Mouse (Mus musculus) duodenum, adult 2 months (tissue): ENCODE measurements around the gene Olfr1062. TPM values are rescaled to one million over a fixed set of nuclear protein-coding genes. Genes with fewer than 3 reads are reported as not detected.

Experiments
- polyA plus RNA-seq: library from polyadenylated mRNA; depleted of rRNA; stranded (reverse); fragments of >200 nt; gene quantifications from 2 replicates; pipeline ENCODE4 v1.2.3, GENCODE M21; 2012; ENCODE audit warnings: low replicate concordance; rRNA removed

The Olfr1062 gene
- polyA plus RNA-seq: not detected in 2 replicates

DNA sequence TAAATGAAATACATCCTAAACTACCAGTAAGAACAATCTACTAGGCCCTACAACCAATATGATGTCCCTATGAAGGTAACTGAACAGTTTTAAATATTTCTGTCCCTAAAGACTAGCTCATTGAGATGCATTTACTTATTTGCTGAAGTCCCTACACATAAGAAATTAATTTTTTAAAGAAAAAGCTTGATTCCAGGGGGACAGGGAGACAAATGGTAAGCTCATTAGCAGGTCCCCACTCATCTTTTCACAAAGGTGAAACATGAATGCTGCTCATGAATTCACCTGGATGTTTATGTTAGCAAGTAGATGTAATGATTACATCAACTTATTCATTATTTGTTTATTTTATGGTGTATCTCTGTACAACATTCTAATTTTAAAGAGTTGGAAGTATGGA, at the start of gene Olfr1062:
TSS of gene Olfr1062 (minus strand) at position 101 of the 400 bp plus-strand sequence.

DNA sequence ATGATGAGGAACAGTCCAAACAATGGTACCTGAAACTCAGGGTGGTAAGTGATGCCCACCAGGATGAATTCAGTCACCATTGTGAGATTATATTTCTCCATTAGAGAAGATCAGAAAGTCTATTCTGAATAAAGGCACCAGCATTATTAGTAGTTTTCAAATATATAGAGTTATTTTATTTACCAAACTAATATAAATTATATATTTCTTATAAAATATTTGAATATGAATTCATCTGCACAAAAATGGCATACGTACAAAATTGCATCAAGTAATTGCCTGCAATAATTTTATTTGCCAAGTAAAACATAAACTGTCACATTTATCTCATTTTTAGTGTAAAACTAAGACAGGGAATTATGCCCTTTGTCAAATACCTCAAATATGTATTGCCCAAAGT, 29.6 kb upstream of the Olfr1062 start, which contains the start of gene Olfr1066:
TSS of gene Olfr1066 (minus strand) at position 101 of the 400 bp plus-strand sequence.

DNA sequence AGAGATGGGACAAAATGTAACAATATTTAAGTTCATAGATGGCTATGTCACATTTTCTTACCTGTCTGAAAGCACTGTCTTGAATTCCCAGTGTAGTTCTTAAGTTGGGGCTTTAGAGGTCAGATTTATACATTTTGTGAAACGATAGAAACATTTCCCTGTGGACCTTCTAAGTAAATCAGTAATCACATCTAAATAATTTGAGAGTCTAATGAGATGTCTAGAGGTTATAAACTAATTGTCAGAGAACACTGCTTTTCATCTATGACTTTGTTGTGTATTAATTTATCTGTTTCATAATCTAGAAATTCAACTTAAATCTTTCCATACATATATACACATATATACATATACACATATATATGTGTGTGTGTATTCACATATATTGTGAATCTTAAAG, 23.9 kb upstream of the Olfr1062 start, which contains the start of gene Olfr1065:
TSS of gene Olfr1065 (minus strand) at position 101 of the 400 bp plus-strand sequence.

DNA sequence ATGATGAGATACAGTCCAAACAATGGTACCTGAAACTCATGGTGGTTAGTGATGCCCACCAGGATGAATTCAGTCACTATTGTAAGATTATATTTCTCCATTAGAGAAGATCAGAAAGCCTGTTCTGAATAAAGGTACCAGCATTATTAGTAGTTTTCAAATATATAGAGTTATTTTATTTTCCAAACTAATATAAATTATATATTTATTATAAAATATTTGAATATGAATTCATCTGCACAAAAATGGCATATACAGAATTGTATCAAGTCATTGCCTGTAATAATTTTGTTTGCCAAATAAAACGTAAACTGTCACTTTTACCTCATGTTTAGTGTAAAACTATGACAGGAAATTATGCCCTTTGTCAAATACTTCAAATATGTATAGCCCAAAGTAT, 12.6 kb downstream of the Olfr1062 start, which contains the start of gene Olfr1061:
TSS of gene Olfr1061 (minus strand) at position 101 of the 400 bp plus-strand sequence.

DNA sequence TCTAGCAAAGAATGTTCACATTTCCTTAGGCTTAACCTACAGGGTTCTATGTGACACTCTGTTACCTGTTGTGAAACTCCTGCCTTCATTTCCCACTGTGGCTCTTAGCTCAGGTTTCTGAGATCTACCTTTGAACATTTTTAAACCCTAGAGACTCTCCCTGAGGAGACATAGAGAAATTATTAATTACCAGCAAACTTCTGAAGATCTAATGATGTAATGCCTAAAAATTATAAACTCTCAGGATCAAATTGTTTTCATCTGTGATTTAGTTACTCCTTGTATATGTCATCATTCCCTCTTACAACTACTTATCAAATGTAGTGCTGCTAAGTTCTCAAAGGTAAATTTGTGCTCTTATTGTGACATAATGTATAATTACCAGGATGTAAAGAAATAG, 38.1 kb downstream of the Olfr1062 start, which contains the start of gene Olfr1058:
TSS of gene Olfr1058 (minus strand) at position 101 of the 400 bp plus-strand sequence.

DNA sequence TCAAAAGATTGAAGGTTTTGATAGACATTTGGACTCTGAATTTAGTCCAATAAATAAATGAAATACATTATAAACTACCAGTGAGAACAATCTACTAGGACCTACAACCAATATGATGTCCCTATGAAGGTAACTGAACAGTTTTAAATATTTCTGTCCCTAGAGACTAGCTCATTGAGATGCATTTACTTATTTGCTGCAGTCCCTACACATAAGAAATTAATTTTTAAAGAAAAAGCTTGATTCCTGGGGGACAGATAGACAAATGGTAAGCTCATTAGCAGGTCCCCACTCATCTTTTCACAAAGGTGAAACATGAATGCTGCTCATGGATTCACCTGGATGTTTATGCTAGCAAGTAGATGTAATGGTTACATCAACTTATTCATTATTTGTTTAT, 48.3 kb downstream of the Olfr1062 start, which contains the start of gene Olfr1057:
TSS of gene Olfr1057 (minus strand) at position 101 of the 400 bp plus-strand sequence.

Other genes starting within 250 kb of the Olfr1062 start
- not detected in 2 replicates for gene Olfr1044, start 248.9 kb downstream of the Olfr1062 start, polyA plus RNA-seq
- not detected in 2 replicates for gene Olfr52, start 241.1 kb downstream of the Olfr1062 start, polyA plus RNA-seq
- not detected in 2 replicates for gene Olfr1045, start 223.7 kb downstream of the Olfr1062 start, polyA plus RNA-seq
- not detected in 2 replicates for gene Olfr1046, start 207.4 kb downstream of the Olfr1062 start, polyA plus RNA-seq
- gene Olfr1047, start 195.3 kb downstream of the Olfr1062 start, polyA plus RNA-seq: not detected in 2 replicates
- gene Olfr1048, start 186.5 kb downstream of the Olfr1062 start, polyA plus RNA-seq: not detected in 2 replicates
- not detected in 2 replicates for gene Olfr1049, start 168.4 kb downstream of the Olfr1062 start, polyA plus RNA-seq
- not detected in 2 replicates for gene Olfr1051, start 147.7 kb downstream of the Olfr1062 start, polyA plus RNA-seq
- gene Olfr1052, start 134.3 kb downstream of the Olfr1062 start, polyA plus RNA-seq: not detected in 2 replicates
- not detected in 2 replicates for gene Olfr1053, start 111.5 kb downstream of the Olfr1062 start, polyA plus RNA-seq
- gene Olfr1054, start 91.3 kb downstream of the Olfr1062 start, polyA plus RNA-seq: not detected in 2 replicates
- gene Olfr1055, start 76.5 kb downstream of the Olfr1062 start, polyA plus RNA-seq: not detected in 2 replicates
- gene Olfr1056, start 64.3 kb downstream of the Olfr1062 start, polyA plus RNA-seq: not detected in 2 replicates
- gene Olfr1057, start 48.4 kb downstream of the Olfr1062 start, polyA plus RNA-seq: not detected in 2 replicates
- not detected in 2 replicates for gene Olfr1058, start 38.2 kb downstream of the Olfr1062 start, polyA plus RNA-seq
- not detected in 2 replicates for gene Olfr1061, start 12.7 kb downstream of the Olfr1062 start, polyA plus RNA-seq
- not detected in 2 replicates for gene Olfr1065, start 23.8 kb upstream of the Olfr1062 start, polyA plus RNA-seq
- gene Olfr1066, start 29.5 kb upstream of the Olfr1062 start, polyA plus RNA-seq: not detected in 2 replicates
- not detected in 2 replicates for gene Olfr228, start 60.6 kb upstream of the Olfr1062 start, polyA plus RNA-seq
- gene Olfr1076, start 81.7 kb upstream of the Olfr1062 start, polyA plus RNA-seq: not detected in 2 replicates
- gene Olfr1079, start 115.7 kb upstream of the Olfr1062 start, polyA plus RNA-seq: not detected in 2 replicates
- not detected in 2 replicates for gene Olfr1080, start 131.5 kb upstream of the Olfr1062 start, polyA plus RNA-seq
- gene Olfr1082, start 172.2 kb upstream of the Olfr1062 start, polyA plus RNA-seq: not detected in 2 replicates
- gene Olfr1084, start 213.0 kb upstream of the Olfr1062 start, polyA plus RNA-seq: not detected in 2 replicates
- not detected in 2 replicates for gene Olfr1085, start 235.3 kb upstream of the Olfr1062 start, polyA plus RNA-seq